Mouse (Mus musculus): Measurements from ENCODE around the gene Tmem30c. TPM values are rescaled to one million over a fixed set of nuclear protein-coding genes. Genes with fewer than 3 reads are reported as not detected.
A peak's percentile ranks its signal among the peaks of the same experiment; 100 is the strongest.

The Tmem30c gene
- polyA plus RNA-seq, 1 experiment from 2014 or later: 0.08 TPM

GRCm38 (mm10) chr16:57318637-57319125, 26.0 kb upstream of the Tmem30c start:
- Histone ChIP-seq H3K9ac (ENCODE audit: low read length) (no peak overlapping the region), H3K4me1 (ENCODE audit: control insufficient read depth, insufficient read depth, low read length) (peaks cover 9% of the 10 kb centered on the region; the same call in 1 of the 2 replicates), H3K4me3 (replicated peaks; ENCODE audit: low read length) (no peak overlapping the region), H3K27ac (ENCODE audit: low read length) (no peak overlapping the region; the same call in 1 of the 2 replicates), H3K27me3 (ENCODE audit: control insufficient read depth, insufficient read depth, low read length) (no peaks in the 10 kb centered on the region), H3K4me2 (ENCODE audit: low read depth, low read length) (no peak overlapping the region), H3K9me3 (replicated peaks; ENCODE audit: control insufficient read depth, low read length) (no peaks in the 10 kb centered on the region), H3K36me3 (ENCODE audit: control insufficient read depth, insufficient read depth, low read length) (no peaks in the 10 kb centered on the region)
- 63% methylated on average over 8 of the region's 8 CpGs for WGBS
- peak; percentile 17; the same call in 1 of the 2 replicates for ATAC-seq (ENCODE audit: insufficient read depth, low FRiP score)

- 31% methylated on average over 13 of the region's 13 CpGs for WGBS
These were observed 25.4 kb upstream of the Tmem30c start for GRCm38 (mm10) chr16:57317882-57318636.

DNA sequence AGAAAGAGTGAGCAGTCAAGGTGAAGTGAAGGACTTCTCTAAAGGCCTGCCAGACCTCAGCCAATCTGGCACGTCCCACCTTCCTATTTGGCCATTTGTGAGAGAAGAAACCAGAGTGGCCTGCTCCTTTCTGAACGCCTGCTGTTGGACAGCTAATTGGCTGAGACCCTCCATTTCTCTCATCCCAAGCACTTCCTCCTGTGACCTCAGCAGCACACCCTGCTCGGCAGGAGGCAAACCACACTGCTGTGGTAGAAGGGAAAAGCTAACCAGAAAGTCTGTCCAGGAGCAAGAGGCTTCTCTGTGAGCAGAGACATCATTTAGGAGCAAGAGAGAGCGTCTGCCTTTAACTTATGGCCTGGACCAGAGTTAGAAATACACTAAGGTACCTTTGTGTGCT, 24.5 kb upstream of the Tmem30c start:
- no peaks in the 10 kb centered on the region for H3K9me3 ChIP-seq (replicated peaks; ENCODE audit: control insufficient read depth, low read length)
- H3K4me1 ChIP-seq (ENCODE audit: control insufficient read depth, insufficient read depth, low read length): peaks cover 9% of the 10 kb centered on the region; the same call in 1 of the 2 replicates
- no peak for ATAC-seq (ENCODE audit: insufficient read depth, low FRiP score)
- H3K27me3 ChIP-seq (ENCODE audit: control insufficient read depth, insufficient read depth, low read length): no peaks in the 10 kb centered on the region
- no peaks in the 10 kb centered on the region for H3K36me3 ChIP-seq (ENCODE audit: control insufficient read depth, insufficient read depth, low read length)
- 75% methylated on average over 4 of the region's 4 CpGs for WGBS
- H3K4me3 ChIP-seq (replicated peaks; ENCODE audit: low read length): no peak overlapping the region
- no peak overlapping the region for H3K4me2 ChIP-seq (ENCODE audit: low read depth, low read length)
- H3K9ac ChIP-seq (ENCODE audit: low read length): no peak overlapping the region
- no peak overlapping the region for H3K27ac ChIP-seq (ENCODE audit: low read length)

More at GRCm38 (mm10) chr16:57317882-57318636, 25.4 kb upstream of the Tmem30c start:
- H3K4me2 ChIP-seq (ENCODE audit: low read depth, low read length): no peak overlapping the region
- peak overlapping the region; percentile 66 for H3K27ac ChIP-seq (ENCODE audit: low read length)
- no peaks in the 10 kb centered on the region for H3K9me3 ChIP-seq (replicated peaks; ENCODE audit: control insufficient read depth, low read length)
- H3K9ac ChIP-seq (ENCODE audit: low read length): no peak overlapping the region
- peak; percentile 60; the same call in 1 of the 2 replicates for ATAC-seq (ENCODE audit: insufficient read depth, low FRiP score)
- H3K27me3 ChIP-seq (ENCODE audit: control insufficient read depth, insufficient read depth, low read length): no peaks in the 10 kb centered on the region
- no peaks in the 10 kb centered on the region for H3K36me3 ChIP-seq (ENCODE audit: control insufficient read depth, insufficient read depth, low read length)
- peaks cover 9% of the 10 kb centered on the region; the same call in 1 of the 2 replicates for H3K4me1 ChIP-seq (ENCODE audit: control insufficient read depth, insufficient read depth, low read length)
- no peak overlapping the region for H3K4me3 ChIP-seq (replicated peaks; ENCODE audit: low read length)

DNA sequence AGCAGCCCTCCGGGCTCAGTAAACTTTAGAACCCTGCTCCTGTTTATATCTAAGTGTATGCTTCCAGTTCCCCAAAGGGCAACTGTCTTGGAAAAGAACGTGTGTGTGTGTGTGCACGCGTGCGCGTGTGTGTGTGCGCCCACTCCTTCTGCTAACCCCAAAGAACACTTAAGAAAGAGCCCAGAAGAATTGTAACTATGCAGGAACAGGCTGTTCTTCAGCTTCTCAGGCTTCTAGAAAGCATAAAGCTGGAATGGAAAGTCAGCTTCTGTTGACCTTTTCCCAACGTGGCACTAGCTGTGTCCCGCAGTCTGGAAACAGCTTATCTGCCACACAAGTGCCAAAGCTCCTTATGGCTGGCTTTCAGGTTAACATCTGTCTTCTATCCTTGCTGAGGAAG, 22.4 kb upstream of the Tmem30c start:
- ATAC-seq (ENCODE audit: insufficient read depth, low FRiP score): peak; percentile 19; the same call in 1 of the 2 replicates
- WGBS: 77% methylated on average over 9 of the region's 9 CpGs

GRCm38 (mm10) chr16:57314236-57314635, 21.6 kb upstream of the Tmem30c start:
- no peak overlapping the region for H3K9ac ChIP-seq (ENCODE audit: low read length)
- no peak overlapping the region for H3K27ac ChIP-seq (ENCODE audit: low read length)
- H3K4me1 ChIP-seq (ENCODE audit: control insufficient read depth, insufficient read depth, low read length): peaks cover 9% of the 10 kb centered on the region; the same call in 1 of the 2 replicates
- no peak for ATAC-seq (ENCODE audit: insufficient read depth, low FRiP score)
- no peaks in the 10 kb centered on the region for H3K9me3 ChIP-seq (replicated peaks; ENCODE audit: control insufficient read depth, low read length)
- no peaks in the 10 kb centered on the region for H3K36me3 ChIP-seq (ENCODE audit: control insufficient read depth, insufficient read depth, low read length)
- no peak overlapping the region for H3K4me2 ChIP-seq (ENCODE audit: low read depth, low read length)
- no peaks in the 10 kb centered on the region for H3K27me3 ChIP-seq (ENCODE audit: control insufficient read depth, insufficient read depth, low read length)
- WGBS: 88% methylated on average over 3 of the region's 3 CpGs
- H3K4me3 ChIP-seq (replicated peaks; ENCODE audit: low read length): no peak overlapping the region

More for the DNA sequence above, 22.4 kb upstream of the Tmem30c start:
- Histone ChIP-seq H3K36me3 (ENCODE audit: control insufficient read depth, insufficient read depth, low read length) (no peaks in the 10 kb centered on the region), H3K4me2 (ENCODE audit: low read depth, low read length) (no peak overlapping the region), H3K4me1 (ENCODE audit: control insufficient read depth, insufficient read depth, low read length) (peaks cover 9% of the 10 kb centered on the region; the same call in 1 of the 2 replicates), H3K27me3 (ENCODE audit: control insufficient read depth, insufficient read depth, low read length) (no peaks in the 10 kb centered on the region), H3K4me3 (replicated peaks; ENCODE audit: low read length) (no peak overlapping the region), H3K9me3 (replicated peaks; ENCODE audit: control insufficient read depth, low read length) (no peaks in the 10 kb centered on the region), H3K27ac (ENCODE audit: low read length) (peak overlapping the region; percentile 18), H3K9ac (ENCODE audit: low read length) (no peak overlapping the region)

DNA sequence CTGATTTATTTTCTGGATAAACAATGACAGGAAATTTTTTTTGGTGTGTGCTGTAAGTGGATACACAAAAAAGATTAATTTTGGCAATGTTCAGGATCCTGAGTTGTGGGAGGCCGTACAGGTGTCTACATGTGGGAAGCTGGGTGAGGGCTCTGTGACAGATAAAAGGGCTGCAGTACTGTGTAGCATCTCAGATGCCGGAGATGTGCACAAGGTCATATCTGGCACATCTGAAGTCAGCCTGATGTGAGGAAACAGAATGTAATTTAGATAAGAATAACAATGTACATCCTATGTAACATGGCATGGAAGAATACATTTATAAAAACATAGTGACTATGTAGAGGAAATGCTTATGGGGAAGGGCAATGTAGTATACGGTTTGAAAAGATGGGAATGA, 20.8 kb upstream of the Tmem30c start:
- Histone ChIP-seq H3K9ac (ENCODE audit: low read length) (no peak overlapping the region), H3K4me1 (ENCODE audit: control insufficient read depth, insufficient read depth, low read length) (peaks cover 8% of the 10 kb centered on the region; the same call in 1 of the 2 replicates), H3K9me3 (replicated peaks; ENCODE audit: control insufficient read depth, low read length) (no peaks in the 10 kb centered on the region), H3K4me3 (replicated peaks; ENCODE audit: low read length) (no peak overlapping the region), H3K27ac (ENCODE audit: low read length) (no peak overlapping the region), H3K36me3 (ENCODE audit: control insufficient read depth, insufficient read depth, low read length) (no peaks in the 10 kb centered on the region), H3K4me2 (ENCODE audit: low read depth, low read length) (no peak overlapping the region), H3K27me3 (ENCODE audit: control insufficient read depth, insufficient read depth, low read length) (no peaks in the 10 kb centered on the region)
- no peak for ATAC-seq (ENCODE audit: insufficient read depth, low FRiP score)
- 80% methylated on average over 3 of the region's 3 CpGs for WGBS

DNA sequence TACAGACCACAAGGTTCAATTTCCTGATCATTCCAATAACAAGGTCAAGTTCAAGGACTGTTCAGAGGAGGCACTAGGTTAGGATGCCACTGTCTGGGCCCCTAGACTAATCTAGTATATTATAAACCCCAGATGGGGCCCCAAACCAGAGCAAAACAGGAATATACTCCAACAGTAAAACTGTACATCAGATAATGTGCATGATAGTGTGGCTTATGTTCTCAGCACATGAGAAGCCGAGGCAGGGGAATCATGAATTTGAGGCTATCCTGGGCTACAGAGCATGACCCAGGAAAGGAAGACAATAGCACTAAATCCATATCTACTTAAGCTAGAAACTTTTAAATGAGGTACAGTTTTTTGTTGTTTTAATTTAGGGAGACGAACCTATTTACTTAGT, 19.5 kb upstream of the Tmem30c start:
- ATAC-seq (ENCODE audit: insufficient read depth, low FRiP score): no peak
- Histone ChIP-seq H3K27me3 (ENCODE audit: control insufficient read depth, insufficient read depth, low read length) (no peaks in the 10 kb centered on the region), H3K4me1 (ENCODE audit: control insufficient read depth, insufficient read depth, low read length) (no peaks in the 10 kb centered on the region; the same call in 1 of the 2 replicates), H3K4me3 (replicated peaks; ENCODE audit: low read length) (no peak overlapping the region), H3K36me3 (ENCODE audit: control insufficient read depth, insufficient read depth, low read length) (no peaks in the 10 kb centered on the region), H3K9ac (ENCODE audit: low read length) (no peak overlapping the region), H3K4me2 (ENCODE audit: low read depth, low read length) (no peak overlapping the region), H3K9me3 (replicated peaks; ENCODE audit: control insufficient read depth, low read length) (no peaks in the 10 kb centered on the region), H3K27ac (ENCODE audit: low read length) (no peak overlapping the region)
- 91% methylated on average over 2 of the region's 2 CpGs for WGBS

DNA sequence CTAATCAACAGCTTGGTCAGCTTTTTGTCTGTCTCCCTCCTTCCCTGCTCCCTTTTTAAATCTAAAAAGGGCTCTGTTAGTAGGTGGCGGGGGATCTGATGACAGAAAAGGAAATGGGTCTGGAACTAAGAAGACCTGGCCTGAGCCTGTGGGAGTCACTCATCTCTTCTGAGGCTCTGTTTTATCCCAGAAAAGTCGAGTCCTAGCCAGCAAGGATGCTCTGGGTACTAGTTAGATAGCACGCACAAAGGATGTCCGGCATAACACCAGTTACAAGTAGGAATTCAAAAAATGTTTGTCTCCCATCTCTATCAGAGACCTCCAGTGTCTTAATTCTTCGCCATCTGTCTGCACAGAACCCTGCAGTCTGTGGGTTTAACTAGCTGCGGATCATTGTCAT, 12.8 kb upstream of the Tmem30c start:
- no peaks in the 10 kb centered on the region for H3K27me3 ChIP-seq (ENCODE audit: control insufficient read depth, insufficient read depth, low read length)
- H3K36me3 ChIP-seq (ENCODE audit: control insufficient read depth, insufficient read depth, low read length): no peaks in the 10 kb centered on the region
- no peaks in the 10 kb centered on the region for H3K9me3 ChIP-seq (replicated peaks; ENCODE audit: control insufficient read depth, low read length)
- no peak overlapping the region for H3K27ac ChIP-seq (ENCODE audit: low read length)
- H3K4me3 ChIP-seq (replicated peaks; ENCODE audit: low read length): no peak overlapping the region
- H3K9ac ChIP-seq (ENCODE audit: low read length): no peak overlapping the region
- WGBS: 80% methylated on average over 6 of the region's 6 CpGs
- H3K4me1 ChIP-seq (ENCODE audit: control insufficient read depth, insufficient read depth, low read length): no peaks in the 10 kb centered on the region
- no peak for ATAC-seq (ENCODE audit: insufficient read depth, low FRiP score)
- H3K4me2 ChIP-seq (ENCODE audit: low read depth, low read length): no peak overlapping the region

- Histone ChIP-seq H3K4me1 (ENCODE audit: control insufficient read depth, insufficient read depth, low read length) (no peaks in the 10 kb centered on the region), H3K27ac (ENCODE audit: low read length) (no peak overlapping the region), H3K9ac (ENCODE audit: low read length) (peak overlapping the region; percentile 15; the same call in 1 of the 2 replicates), H3K4me2 (ENCODE audit: low read depth, low read length) (no peak overlapping the region), H3K27me3 (ENCODE audit: control insufficient read depth, insufficient read depth, low read length) (no peaks in the 10 kb centered on the region), H3K9me3 (replicated peaks; ENCODE audit: control insufficient read depth, low read length) (no peaks in the 10 kb centered on the region), H3K4me3 (replicated peaks; ENCODE audit: low read length) (no peak overlapping the region), H3K36me3 (ENCODE audit: control insufficient read depth, insufficient read depth, low read length) (no peaks in the 10 kb centered on the region)
- no peak for ATAC-seq (ENCODE audit: insufficient read depth, low FRiP score)
- 71% methylated on average over 19 of the region's 19 CpGs for WGBS
These were observed 11.1 kb upstream of the Tmem30c start for GRCm38 (mm10) chr16:57303716-57304115.
